Mouse (Mus musculus) hindbrain, postnatal 0 days (tissue): ENCODE results near the gene Igdcc4. TPM values are rescaled to one million over a fixed set of nuclear protein-coding genes. Genes with fewer than 3 reads are reported as not detected.

ENCODE experiments used
- ATAC-seq: fragments of 200-750 bp; cut with Nextera tagmentation; 2 replicates; pipeline ENCODE4 v1.8.0; 2017; ENCODE audit warnings: mild to moderate bottlenecking, moderate TSS enrichment, moderate library complexity
- DNase-seq: peaks from one replicate; pipeline ENCODE4 v3.0.0-alpha.2; 2015; ENCODE audit warnings: low spot score
- H3K27ac ChIP-seq: fragments of 300-500 bp; sonication (generic); 2 replicates; pipeline ENCODE4 v1.5.1; 2014; ENCODE audit warnings: mild to moderate bottlenecking
- H3K27me3 ChIP-seq: fragments of 300-500 bp; sonication (generic); 2 replicates; pipeline ENCODE4 v1.6.1; 2014; ENCODE audit warnings: low read length, mixed read lengths; ENCODE audit not compliant: insufficient read depth
- H3K36me3 ChIP-seq: fragments of 300-500 bp; sonication (generic); 2 replicates; pipeline ENCODE4 v1.6.1; 2014; ENCODE audit warnings: low read length, mixed read lengths; ENCODE audit not compliant: insufficient read depth
- H3K4me1 ChIP-seq: fragments of 300-500 bp; sonication (generic); 2 replicates; pipeline ENCODE4 v1.6.1; 2014; ENCODE audit warnings: antibody characterized with exemption, low read length, mixed read lengths; ENCODE audit not compliant: insufficient read depth
- H3K4me2 ChIP-seq: fragments of 300-500 bp; sonication (generic); 2 replicates; pipeline ENCODE4 v1.6.1; 2014; ENCODE audit warnings: low read depth, mild to moderate bottlenecking, low read length, moderate library complexity, mixed read lengths
- H3K4me3 ChIP-seq: fragments of 300-500 bp; sonication (generic); 2 replicates; pipeline ENCODE4 v1.5.1; 2014; ENCODE audit warnings: low read length
- H3K9ac ChIP-seq: fragments of 300-500 bp; sonication (generic); replicated peaks from 2 replicates; pipeline ENCODE4 v1.6.1; 2014; ENCODE audit warnings: mild to moderate bottlenecking, low read length, moderate library complexity, mixed read lengths
- H3K9me3 ChIP-seq: fragments of 300-500 bp; sonication (generic); 2 replicates; pipeline ENCODE4 v1.6.1; 2016; ENCODE audit warnings: low read length, mixed read lengths
- CTCF ChIP-seq: IDR thresholded peaks from 2 replicates; pipeline ENCODE4 v1.5.1; 2016; ENCODE audit warnings: antibody characterized with exemption, control low read depth, low read depth
- WGBS: fragments of 180-500 bp; shearing (Covaris S2); extraction: QIAGEN DNeasy Blood & Tissue Kit; methylation state at CpG from one replicate; pipeline ENCODE4 v1.1.7; 2014; 5-methylcytosine and 5-hydroxymethylcytosine counted together
- polyA plus RNA-seq: library from polyadenylated mRNA; unstranded; fragments of >200 nt; fragmentation: Nextera tagmentation; extraction: Ambion mirVana; gene quantifications from 2 replicates; pipeline ENCODE4 v1.2.1, GENCODE M21; 2015
- total RNA-seq: library from RNA; depleted of rRNA; stranded (reverse); fragments of >200 nt; gene quantifications from 2 replicates; pipeline ENCODE4 v1.2.3, GENCODE M21; 2014

Gene Igdcc4
- total and polyA plus RNA-seq, 2 experiments from 2014 or later = 12.2 to 56.8 TPM

DNA sequence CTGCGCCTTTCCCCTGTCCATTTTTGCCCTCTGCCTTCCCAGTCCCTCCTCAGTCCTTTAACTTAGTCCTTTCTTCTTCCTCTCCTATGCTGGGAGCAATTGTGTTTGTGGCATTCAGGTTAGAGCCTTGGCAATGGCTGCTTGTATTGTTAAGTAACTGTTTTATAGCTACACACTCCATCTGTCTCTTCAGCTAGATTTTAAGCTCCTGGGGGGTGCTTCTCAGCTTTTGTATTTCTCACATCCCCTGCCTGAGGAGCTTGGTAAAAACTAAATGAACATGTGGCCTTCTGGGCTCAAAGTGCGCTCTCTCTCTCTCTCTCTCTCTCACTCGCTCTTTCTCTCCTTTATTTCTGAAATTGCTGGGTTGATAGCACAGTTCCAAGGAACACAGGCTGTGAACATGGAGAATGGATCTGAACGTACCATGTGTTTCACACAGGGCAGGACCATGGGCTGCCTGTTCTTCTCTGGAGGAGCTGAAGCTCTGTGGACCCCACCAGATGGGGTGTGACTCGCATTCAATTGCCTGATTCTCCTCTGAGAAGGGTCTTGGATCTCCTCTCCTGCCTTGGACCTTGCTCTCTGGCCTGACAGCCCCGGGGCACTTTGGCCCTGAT, 51.5 kb downstream of the Igdcc4 start:
- peak; percentile 57; the same call in 1 of the 2 replicates for ATAC-seq
- Histone ChIP-seq H3K4me2 (no peak overlapping the region), H3K27ac (peak overlapping the region; percentile 67), H3K4me3 (no peak overlapping the region), H3K9ac (0 out of 2 replicates have a peak overlapping the region, but pooled peaks have one; percentile 1), H3K27me3 (no peaks in the 10 kb centered on the region), H3K4me1 (peaks cover 16% of the 10 kb centered on the region), H3K36me3 (no peaks in the 10 kb centered on the region), H3K9me3 (no peaks in the 10 kb centered on the region)
- no peak for DNase-seq
- WGBS = 26% methylated on average over 6 of the region's 6 CpGs
- TF ChIP-seq CTCF = no peak

DNA sequence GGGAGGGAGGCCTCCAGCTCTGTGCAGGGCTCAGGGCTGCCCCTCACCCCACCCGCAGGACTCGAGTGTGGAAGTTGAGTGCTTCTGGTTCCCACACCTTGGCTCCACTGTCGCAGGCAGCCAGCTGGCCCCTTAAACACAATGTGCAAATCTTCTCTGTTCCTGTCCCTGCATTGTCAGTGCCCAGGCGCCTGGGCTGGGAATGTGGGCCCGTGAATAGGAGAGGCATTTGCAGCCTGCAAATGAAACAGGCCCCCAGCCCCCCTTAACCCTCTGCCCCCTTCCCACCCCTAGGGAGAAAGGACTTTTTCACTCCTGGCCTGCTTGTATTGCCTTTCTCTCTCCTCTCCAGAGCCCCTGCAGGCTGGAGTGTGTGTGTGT, 52.0 kb downstream of the Igdcc4 start:
- Histone ChIP-seq H3K4me3 (no peak overlapping the region), H3K36me3 (no peaks in the 10 kb centered on the region), H3K27me3 (no peaks in the 10 kb centered on the region), H3K9me3 (no peaks in the 10 kb centered on the region), H3K9ac (0 out of 2 replicates have a peak overlapping the region, but pooled peaks have one; percentile 1), H3K4me2 (no peak overlapping the region), H3K4me1 (peaks cover 16% of the 10 kb centered on the region), H3K27ac (peak overlapping the region; percentile 67)
- DNase-seq (peak; percentile 35), ATAC-seq (peak; percentile 70; the same call in 1 of the 2 replicates)
- 15% methylated on average over 5 of the region's 5 CpGs for WGBS
- no peak for TF ChIP-seq CTCF

DNA sequence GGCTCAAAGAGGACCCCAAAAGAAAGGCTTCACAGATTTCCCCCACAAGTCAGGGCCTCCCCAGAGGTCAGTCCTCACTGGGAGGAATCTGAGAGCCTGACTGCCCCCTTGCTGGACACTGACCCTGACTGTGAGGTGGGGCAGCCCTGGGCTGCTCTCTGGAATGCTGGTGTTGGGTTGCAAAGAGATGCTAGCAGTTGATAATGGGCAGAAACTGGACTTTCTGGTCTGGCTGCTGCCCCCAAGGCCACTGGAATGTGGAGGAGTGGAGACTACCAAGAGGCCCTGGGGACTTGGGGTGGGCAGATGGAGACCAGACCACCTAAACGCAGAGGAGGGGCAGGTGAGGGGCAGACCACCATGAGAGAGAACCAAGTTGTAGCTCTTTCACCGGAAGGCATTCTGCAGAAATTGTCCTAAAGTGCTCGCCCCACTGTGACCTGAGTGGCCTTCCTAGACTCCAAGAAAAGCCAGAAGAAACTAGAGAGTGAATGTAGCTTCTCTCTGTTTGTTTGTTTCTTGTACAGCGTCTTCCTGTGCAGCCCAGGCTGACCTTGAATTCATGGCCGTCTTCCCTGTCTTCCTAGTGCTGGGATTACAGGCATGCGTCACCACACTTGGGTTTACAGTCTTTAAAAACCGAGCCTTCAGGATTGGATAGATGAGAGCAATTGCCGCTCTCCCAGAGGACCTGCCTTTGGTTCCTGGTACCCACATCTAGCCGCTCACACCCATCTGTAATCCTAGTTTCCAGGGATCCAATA, 53.6 kb downstream of the Igdcc4 start:
- no peak for TF ChIP-seq CTCF
- Histone ChIP-seq H3K27me3 (no peaks in the 10 kb centered on the region), H3K27ac (no peak overlapping the region), H3K4me1 (peaks cover 16% of the 10 kb centered on the region), H3K9ac (no peak overlapping the region), H3K4me2 (no peak overlapping the region), H3K9me3 (no peaks in the 10 kb centered on the region), H3K36me3 (no peaks in the 10 kb centered on the region), H3K4me3 (no peak overlapping the region)
- DNase-seq (no peak), ATAC-seq (no peak)
- WGBS = 65% methylated on average over 9 of the region's 9 CpGs

DNA sequence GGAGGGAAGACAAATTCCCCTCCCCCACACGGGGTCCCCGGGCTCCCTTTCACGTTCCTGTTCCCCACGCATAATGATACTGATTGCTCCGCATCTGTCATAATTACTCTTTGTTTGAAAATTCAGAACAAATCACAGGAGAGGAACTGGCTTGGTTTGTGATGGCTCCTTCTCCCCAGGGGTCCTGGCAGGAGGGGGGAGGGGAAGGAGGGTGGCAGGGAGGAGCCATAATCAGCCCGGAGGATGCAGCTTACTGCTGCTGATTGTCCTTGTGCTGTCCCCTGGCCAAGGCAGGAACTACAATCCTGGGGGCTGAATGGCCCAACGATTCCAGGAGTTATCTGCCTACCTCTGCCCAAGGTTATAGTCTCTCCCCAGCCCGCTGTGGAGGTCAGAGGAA, 55.3 kb downstream of the Igdcc4 start:
- no peak for DNase-seq
- Histone ChIP-seq H3K4me2 (no peak overlapping the region), H3K4me3 (no peak overlapping the region), H3K9ac (no peak overlapping the region), H3K27ac (no peak overlapping the region), H3K9me3 (no peaks in the 10 kb centered on the region), H3K36me3 (no peaks in the 10 kb centered on the region), H3K27me3 (no peaks in the 10 kb centered on the region), H3K4me1 (peaks cover 16% of the 10 kb centered on the region)
- ATAC-seq = peak; percentile 47; the same call in 1 of the 2 replicates
- no peak for TF ChIP-seq CTCF
- 8% methylated on average over 8 of the region's 8 CpGs for WGBS

DNA sequence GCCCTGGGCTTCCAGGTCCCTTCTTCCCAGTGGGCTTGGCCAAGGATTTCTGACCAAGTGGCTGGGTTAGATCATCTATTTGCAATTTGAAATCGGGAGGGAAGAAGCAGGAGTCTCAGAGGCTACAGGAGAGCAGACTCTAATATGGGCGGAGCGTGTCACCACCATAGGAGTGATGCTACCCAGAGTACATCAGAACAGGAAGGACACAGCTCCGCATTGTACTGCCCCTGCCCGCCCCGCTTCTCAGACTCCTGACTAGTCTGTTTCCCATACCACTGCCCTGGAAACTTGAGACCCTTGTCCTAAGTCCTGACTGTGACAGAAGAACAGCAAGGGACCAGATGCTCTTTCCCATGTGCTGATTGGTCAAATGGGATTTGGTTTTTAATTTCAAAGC, 56.3 kb downstream of the Igdcc4 start:
- no peak overlapping the region for H3K27ac ChIP-seq
- 55% methylated on average over 6 of the region's 6 CpGs for WGBS
- DNase-seq (no peak), ATAC-seq (no peak)
- H3K9me3 ChIP-seq = no peaks in the 10 kb centered on the region
- H3K36me3 ChIP-seq = no peaks in the 10 kb centered on the region
- TF ChIP-seq CTCF = no peak
- H3K27me3 ChIP-seq = no peaks in the 10 kb centered on the region
- peaks cover 16% of the 10 kb centered on the region for H3K4me1 ChIP-seq
- H3K4me2 ChIP-seq = no peak overlapping the region
- no peak overlapping the region for H3K9ac ChIP-seq
- no peak overlapping the region for H3K4me3 ChIP-seq

DNA sequence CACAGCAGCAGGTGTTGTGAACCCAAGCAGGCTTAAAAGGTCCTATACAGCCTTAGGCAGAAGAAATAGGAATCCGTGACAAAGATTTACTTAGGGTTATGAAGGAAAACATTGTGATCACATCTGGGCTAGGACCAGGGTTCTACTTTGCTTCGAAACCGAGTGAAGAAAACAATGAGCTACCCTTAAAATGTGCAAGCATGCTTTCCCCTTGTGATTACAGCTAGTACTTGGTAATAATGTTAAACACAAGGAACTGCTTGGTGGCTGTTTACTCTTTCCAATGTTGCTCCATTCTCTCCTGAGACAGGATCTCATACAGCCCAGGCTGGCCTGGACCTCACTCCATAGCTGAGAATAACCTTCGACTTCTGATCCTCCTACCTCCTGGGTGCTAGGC, 59.9 kb downstream of the Igdcc4 start:
- WGBS = 48% methylated on average over 4 of the region's 4 CpGs
- no peak for TF ChIP-seq CTCF
- Histone ChIP-seq H3K9me3 (no peaks in the 10 kb centered on the region), H3K27me3 (no peaks in the 10 kb centered on the region), H3K9ac (no peak overlapping the region), H3K4me3 (no peak overlapping the region), H3K4me1 (peaks cover 8% of the 10 kb centered on the region), H3K36me3 (no peaks in the 10 kb centered on the region), H3K4me2 (no peak overlapping the region), H3K27ac (no peak overlapping the region)
- DNase-seq = no peak
- ATAC-seq = no peak

DNA sequence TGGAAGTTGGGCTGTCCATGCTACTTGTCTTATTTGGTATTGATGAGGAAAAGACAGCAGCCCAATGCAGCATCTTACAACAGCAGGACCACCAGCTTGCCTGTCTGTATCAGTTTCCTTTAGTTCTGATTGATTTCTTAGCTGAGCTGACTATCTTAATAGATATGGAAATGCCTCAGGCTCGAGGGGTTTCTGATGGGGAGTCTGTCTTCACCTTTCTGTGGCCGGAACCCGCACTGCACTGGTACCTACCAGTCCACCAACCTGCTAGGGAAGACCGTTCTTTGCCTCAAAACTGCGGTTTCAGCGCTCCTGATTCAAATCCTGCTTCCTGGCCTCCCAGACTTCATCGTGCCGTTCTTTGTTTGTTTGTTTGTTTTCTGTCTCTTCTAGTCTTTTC, 60.6 kb downstream of the Igdcc4 start:
- H3K4me2 ChIP-seq = peak overlapping the region; percentile 81; the same call in 1 of the 2 replicates
- no peak overlapping the region for H3K4me3 ChIP-seq
- ATAC-seq (no peak), DNase-seq (no peak)
- no peaks in the 10 kb centered on the region for H3K27me3 ChIP-seq
- no peaks in the 10 kb centered on the region for H3K36me3 ChIP-seq
- WGBS = 29% methylated on average over 8 of the region's 8 CpGs
- H3K9ac ChIP-seq = no peak overlapping the region
- peaks cover under 1% of the 10 kb centered on the region for H3K4me1 ChIP-seq
- no peak overlapping the region for H3K27ac ChIP-seq
- no peaks in the 10 kb centered on the region for H3K9me3 ChIP-seq
- TF ChIP-seq CTCF = no peak
